Mouse (Mus musculus) cerebral cortex, adult 2 months (tissue): ENCODE measurements around the gene Slc4a7.

Experiments used
- whole genome bisulfite sequencing: fragments of 180-500 bp; shearing (Covaris S2); methylation state at CpG from one replicate; pipeline ENCODE4 v1.1.7; 2018; 5-methylcytosine and 5-hydroxymethylcytosine counted together

Slc4a7 gene

GRCm38 (mm10) chr14:14800332-14800731, 98.3 kb downstream of the Slc4a7 start:
- 89% methylated on average over 4 of the region's 4 CpGs for WGBS

GRCm38 (mm10) chr14:14800810-14801209, 98.7 kb downstream of the Slc4a7 start:
- WGBS, result 95% methylated on average over 3 of the region's 3 CpGs

- WGBS, result 61% methylated on average over 2 of the region's 2 CpGs
Measured at GRCm38 (mm10) chr14:14803115-14803514, 101.0 kb downstream of the Slc4a7 start, which contains the start of gene Nek10. TSS of gene Nek10 (plus strand) at chr14:14803415.

GRCm38 (mm10) chr14:14803921-14804517, 101.9 kb downstream of the Slc4a7 start:
- WGBS, result 12% methylated on average over 10 of the region's 10 CpGs

GRCm38 (mm10) chr14:14804518-14805212, 102.6 kb downstream of the Slc4a7 start:
- WGBS, result 72% methylated on average over 5 of the region's 5 CpGs

GRCm38 (mm10) chr14:14832520-14833240, 130.6 kb downstream of the Slc4a7 start:
- WGBS, result 53% methylated on average over 12 of the region's 12 CpGs

GRCm38 (mm10) chr14:14833498-14833897, 131.4 kb downstream of the Slc4a7 start:
- 95% methylated on average over 1 of the region's 1 CpGs for WGBS

- WGBS, result 45% methylated on average over 2 of the region's 2 CpGs
Measured at GRCm38 (mm10) chr14:14834266-14834665, 132.2 kb downstream of the Slc4a7 start.

GRCm38 (mm10) chr14:14837627-14838026, 135.5 kb downstream of the Slc4a7 start:
- 58% methylated on average over 4 of the region's 4 CpGs for WGBS

GRCm38 (mm10) chr14:14838109-14838508, 136.0 kb downstream of the Slc4a7 start:
- WGBS, result 53% methylated on average over 1 of the region's 1 CpGs

GRCm38 (mm10) chr14:14842734-14843530, 140.9 kb downstream of the Slc4a7 start:
- WGBS, result 79% methylated on average over 8 of the region's 8 CpGs
